Mouse (Mus musculus) ovary, postnatal 10 days (tissue): ENCODE data around the gene Clstn3.
"Not testable (repeated sequence)": the region's sequence is repeated elsewhere in the genome, so short reads cannot be mapped to it uniquely, and the experiment has no call there.

Experiments used
- DNase-seq: peaks from one replicate; pipeline ENCODE4 v3.0.0; 2022; ENCODE audit warnings: low spot score

The Clstn3 gene

GRCm38 (mm10) chr6:124478874-124479572 lies 14.4 kb upstream of the Clstn3 start:
- no peak for DNase-seq

GRCm38 (mm10) chr6:124477922-124478651 lies 13.5 kb upstream of the Clstn3 start:
- no peak for DNase-seq

DNA sequence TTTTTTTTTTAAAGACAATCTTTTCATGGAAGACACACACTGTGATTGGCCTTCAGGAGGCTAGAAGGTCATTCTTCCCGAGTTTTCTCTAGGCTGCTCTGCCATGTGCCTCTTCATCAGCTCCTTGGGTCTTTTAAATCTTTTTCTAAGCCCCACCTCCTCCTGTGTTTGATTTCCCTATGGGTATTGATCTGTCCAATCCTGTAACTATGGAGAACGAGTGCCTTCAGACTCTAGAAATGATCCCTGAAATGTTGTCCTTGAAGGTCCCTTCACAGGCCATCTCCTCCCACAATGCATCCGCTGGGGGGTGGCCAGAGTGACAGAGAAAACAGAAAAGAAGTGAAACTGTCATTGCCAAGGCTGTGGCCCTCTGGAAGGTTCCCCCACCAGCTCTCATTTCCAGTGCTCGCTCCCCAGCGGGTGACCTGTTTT lies 12.6 kb upstream of the Clstn3 start:
- no peak for DNase-seq

GRCm38 (mm10) chr6:124476796-124477195 lies 12.2 kb upstream of the Clstn3 start:
- DNase-seq, result no peak

GRCm38 (mm10) chr6:124476216-124476615 lies 11.6 kb upstream of the Clstn3 start:
- no peak for DNase-seq

DNA sequence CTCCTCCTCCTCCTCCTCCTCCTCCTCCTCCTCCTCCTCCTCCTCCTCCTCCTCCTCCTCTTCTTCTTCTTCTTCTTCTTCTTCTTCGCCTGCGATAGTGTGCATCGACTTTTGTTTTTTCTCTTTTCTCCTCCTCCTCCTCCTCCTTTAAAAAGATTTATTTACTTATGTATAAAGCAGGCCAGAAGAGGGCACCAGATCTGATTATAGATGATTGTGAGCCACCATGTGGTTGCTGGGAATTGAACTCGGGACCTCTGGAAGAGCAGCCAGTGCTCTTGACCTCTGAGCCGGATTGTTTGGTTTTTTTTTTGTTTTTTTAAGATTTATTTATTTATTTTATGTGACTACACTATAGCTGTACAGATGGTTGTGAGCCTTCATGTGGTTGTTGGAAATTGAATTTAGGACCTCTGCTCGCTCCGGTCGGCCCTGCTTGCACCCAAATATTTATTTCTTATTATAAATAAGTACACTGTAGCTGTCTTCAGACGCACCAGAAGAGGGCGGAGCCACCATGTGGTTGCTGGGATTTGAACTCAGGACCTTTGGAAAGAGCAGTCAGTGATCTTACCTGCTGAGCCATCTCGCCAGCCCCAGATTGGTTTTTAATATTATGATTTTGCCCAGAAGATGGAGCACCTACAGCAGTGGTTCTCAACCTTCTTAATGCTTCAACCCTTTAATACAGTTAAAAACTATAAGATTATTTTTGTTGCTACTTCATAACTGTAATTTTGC lies 10.9 kb upstream of the Clstn3 start:
- DNase-seq, result not testable (repeated sequence)

DNA sequence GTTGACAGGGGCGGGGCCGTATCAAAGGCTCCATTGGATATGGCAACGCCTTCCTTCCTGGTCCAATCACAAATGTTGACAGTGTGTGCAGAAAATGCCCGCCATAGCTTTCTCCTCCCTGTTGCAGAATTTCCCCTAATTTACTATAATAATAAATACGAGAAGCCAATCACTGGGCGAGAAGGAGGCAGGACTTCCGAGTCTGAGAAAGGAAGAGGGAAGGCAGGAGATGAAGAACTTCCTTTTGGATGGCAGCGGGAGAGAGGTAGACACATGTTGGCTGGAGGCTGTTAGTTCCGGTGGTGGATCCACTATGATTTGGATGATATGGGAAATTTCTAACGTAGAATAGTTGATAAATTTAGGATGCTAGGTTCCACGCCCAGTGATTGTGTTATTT lies 10.0 kb upstream of the Clstn3 start:
- no peak for DNase-seq

DNA sequence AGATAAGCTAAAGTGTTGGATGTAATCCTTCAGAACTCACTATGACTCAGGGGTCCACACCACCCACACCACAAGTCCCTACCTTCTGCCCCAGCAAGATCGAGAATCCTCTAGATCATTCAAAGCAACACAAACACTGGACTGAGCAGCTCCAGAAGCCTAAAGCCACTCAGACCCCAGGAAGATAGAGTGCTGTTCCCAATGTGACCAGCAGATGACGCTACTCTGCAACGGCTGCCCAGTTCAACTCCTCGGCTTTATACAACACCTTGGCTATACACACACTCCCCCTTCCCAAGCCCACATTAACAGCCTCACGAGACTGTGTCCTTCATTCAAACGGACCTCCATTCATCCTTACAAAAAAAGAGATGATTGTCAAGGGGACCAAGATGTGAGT lies 8.2 kb upstream of the Clstn3 start:
- no peak for DNase-seq

GRCm38 (mm10) chr6:124471783-124472638 lies 7.4 kb upstream of the Clstn3 start:
- DNase-seq, result not testable (repeated sequence)

DNA sequence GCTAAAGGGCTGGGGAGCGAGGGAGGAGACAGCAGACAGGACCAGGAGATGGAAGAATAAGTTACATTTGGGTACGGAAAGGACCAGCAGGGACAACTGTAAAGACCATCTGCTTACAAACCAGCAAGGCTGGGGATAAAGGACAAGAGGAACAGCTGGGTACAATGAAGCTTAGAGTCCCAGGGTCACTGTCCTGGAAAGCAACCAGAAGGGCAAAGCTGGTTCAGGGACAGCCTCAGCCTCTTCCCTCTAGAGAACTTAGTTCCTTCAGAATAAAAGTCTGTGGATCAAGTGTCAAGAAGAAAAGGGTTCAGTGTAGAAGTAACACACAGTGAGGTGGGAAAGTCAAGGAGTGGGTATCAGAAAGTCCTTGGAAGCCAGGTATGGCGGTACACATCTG lies 6.5 kb upstream of the Clstn3 start:
- no peak for DNase-seq

DNA sequence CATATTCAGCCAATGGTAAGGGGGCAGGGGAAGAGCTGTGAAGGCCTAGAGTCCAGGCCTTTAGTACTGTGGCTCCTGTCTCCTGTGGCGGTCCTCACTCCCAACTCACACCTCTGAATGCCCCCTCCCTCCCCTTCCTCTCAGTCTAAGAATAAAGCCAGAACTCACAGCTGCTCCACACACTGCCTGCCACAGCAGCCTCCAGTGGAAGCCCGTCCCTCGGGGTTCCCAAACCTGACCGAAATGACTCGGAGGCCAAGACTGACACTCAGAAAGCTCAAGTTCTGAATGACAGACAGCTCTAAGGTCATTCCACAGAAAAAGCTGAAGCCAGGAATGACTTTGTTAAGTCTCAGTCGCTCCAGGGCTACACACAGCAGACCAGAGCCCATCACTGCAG lies 1.1 kb upstream of the Clstn3 start:
- no peak for DNase-seq

DNA sequence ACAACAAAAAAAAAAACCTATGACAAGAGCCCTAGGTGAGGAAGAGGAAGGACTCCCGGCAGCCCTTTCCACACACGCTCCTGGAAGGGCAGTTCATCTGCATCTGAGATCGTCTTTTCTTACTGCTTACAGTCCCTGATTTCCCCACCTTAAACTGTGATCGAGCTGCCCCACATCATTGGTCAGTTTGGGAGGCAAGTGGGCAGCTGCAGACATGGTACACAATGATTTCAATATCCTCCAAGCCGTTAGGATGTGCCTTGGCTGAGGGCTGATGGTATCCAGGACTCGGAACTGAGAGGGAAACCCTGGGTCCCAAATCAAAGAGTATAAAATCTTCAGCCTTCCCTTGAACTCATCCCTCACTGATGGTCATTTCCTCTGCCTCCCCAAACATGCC lies 705 bp upstream of the Clstn3 start:
- no peak for DNase-seq

DNA sequence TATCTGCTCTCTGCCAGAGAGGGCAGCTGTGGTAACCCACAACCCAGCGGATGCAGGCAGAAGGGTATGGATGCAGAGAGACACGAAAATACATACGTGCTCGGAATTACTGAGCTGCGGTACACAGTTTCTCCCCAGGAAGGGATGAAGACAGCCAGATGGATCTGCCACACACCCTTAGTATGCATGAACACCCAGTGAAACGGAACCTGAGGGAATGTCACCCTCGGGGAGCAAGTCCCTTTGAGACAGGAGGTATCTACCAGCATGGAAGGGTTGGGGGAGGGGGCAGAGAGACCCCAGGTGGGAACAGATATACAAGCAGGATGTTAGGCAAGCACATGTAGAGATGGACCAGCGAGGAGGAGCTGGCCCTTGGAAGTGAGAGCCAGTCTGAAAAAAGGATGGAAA lies 708 bp downstream of the Clstn3 start:
- no peak for DNase-seq

DNA sequence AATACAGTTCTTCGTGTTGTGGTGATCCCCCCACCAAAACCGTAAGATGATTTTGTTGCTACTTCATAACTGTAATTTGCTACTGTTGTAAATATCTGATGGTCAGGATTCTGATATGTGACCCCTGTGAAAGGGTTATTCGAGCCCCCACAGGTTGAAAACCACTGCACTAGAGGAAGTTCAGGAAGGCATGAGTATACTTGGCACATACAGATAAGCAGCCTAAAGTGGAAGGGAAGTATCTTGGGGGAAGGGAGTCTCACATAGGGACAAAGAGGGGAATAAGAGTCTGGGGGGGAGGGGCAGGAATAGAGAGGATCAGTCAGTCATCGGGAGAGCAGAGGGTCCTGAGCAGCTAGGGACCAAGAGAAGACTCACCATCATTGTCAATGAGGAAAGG lies 5.2 kb downstream of the Clstn3 start:
- DNase-seq, result no peak

GRCm38 (mm10) chr6:124458505-124458904 lies 6.1 kb downstream of the Clstn3 start:
- DNase-seq, result no peak

GRCm38 (mm10) chr6:124457827-124458226 lies 6.8 kb downstream of the Clstn3 start:
- DNase-seq, result no peak

- no peak for DNase-seq
Observed at GRCm38 (mm10) chr6:124456243-124456642, 8.4 kb downstream of the Clstn3 start.

GRCm38 (mm10) chr6:124453756-124454155 lies 10.8 kb downstream of the Clstn3 start:
- no peak for DNase-seq

GRCm38 (mm10) chr6:124451995-124452394 lies 12.6 kb downstream of the Clstn3 start:
- no peak for DNase-seq

GRCm38 (mm10) chr6:124449668-124450383 lies 14.8 kb downstream of the Clstn3 start:
- DNase-seq, result no peak

DNA sequence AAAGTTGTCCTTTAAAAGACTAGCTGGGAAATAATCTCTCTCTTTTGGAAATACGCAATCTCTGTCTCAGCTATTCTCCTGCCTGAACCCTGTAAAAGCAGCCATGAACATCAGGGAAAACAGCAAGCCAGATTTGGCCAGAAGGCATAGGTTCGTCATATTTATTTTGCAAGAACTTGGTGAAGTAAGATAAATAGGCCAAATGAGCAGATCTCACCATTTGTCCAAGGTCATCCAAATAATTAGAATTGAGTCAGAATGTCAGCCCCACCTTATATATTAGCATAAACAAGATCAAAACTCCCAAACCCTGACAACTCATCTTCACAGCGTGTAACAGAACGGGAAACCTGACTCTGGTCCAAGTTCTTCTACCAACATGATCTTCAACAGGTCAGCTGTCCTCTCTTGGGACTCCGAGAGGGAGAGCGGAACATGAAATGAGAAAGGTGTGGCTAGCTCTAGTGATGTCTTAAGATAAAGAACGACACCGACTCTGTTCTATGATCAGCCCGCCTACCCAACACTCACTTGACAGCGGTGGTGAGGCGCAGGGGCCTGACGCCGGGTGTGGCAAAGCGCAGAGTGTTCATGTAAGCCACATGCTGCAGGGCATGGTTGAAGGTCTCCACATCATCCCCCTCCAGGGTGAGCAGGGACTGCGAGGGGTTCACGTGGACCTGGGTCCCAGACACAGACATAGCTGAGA lies 15.5 kb downstream of the Clstn3 start:
- DNase-seq, result no peak
